Comparison of ENCODE assay signal across 8 mouse cellular contexts in genomic region chr6:85936508-85937465, GRCm38 (mm10). TPM values are rescaled to one million over a fixed set of nuclear protein-coding genes. Genes with fewer than 3 reads are reported as not detected.
DNase-seq lines count a peak whose midpoint lies in the region; ATAC-seq lines count a peak whose summit lies in the region.
"Not testable (repeated sequence)": the region's sequence is repeated elsewhere in the genome, so short reads cannot be mapped to it uniquely, and the experiment has no call there.

No protein-coding gene starts in this region.

- not testable (repeated sequence) for H3K27me3 ChIP-seq in forebrain, embryonic 13.5 days; liver, embryonic 16.5 days (ENCODE audit: control insufficient read depth, insufficient read depth, low read depth, low read length); neural tube, embryonic 12.5 days (replicated peaks)

- peak; percentile 96 for ATAC-seq in cerebellum, adult (ENCODE audit: insufficient number of reproducible peaks, low FRiP score, low TSS enrichment)
- ATAC-seq in forebrain, embryonic 13.5 days = peak; percentile 96
- ATAC-seq in liver, embryonic 16.5 days (ENCODE audit: low read depth) = peak; percentile 95
- peak; percentile 94 for ATAC-seq in neural tube, embryonic 12.5 days (ENCODE audit: low FRiP score, low read depth)

- peak overlapping the region; percentile 49 for H3K27ac ChIP-seq in forebrain, embryonic 13.5 days
- peak overlapping the region; percentile 82 for H3K27ac ChIP-seq in liver, embryonic 16.5 days (ENCODE audit: low read length)
- H3K27ac ChIP-seq in neural tube, embryonic 12.5 days = not testable (repeated sequence)

- H3K9me3 ChIP-seq in forebrain, embryonic 13.5 days (replicated peaks); liver, embryonic 16.5 days (replicated peaks; ENCODE audit: control insufficient read depth, low read length); neural tube, embryonic 12.5 days: not testable (repeated sequence)

- H3K36me3 ChIP-seq in forebrain, embryonic 13.5 days (ENCODE audit: poor library complexity, severe bottlenecking) = peaks cover 14% of the 10 kb centered on the region
- not testable (repeated sequence) for H3K36me3 ChIP-seq in liver, embryonic 16.5 days (ENCODE audit: control insufficient read depth, insufficient read depth)
- 0 out of 2 replicates have a peak, but pooled peaks cover 10% of the 10 kb centered on the region for H3K36me3 ChIP-seq in neural tube, embryonic 12.5 days

- H3K4me1 ChIP-seq in forebrain, embryonic 13.5 days; liver, embryonic 16.5 days (ENCODE audit: control insufficient read depth, low read depth, low read length); neural tube, embryonic 12.5 days: not testable (repeated sequence)

- H3K4me2 ChIP-seq in forebrain, embryonic 13.5 days = peak overlapping the region; percentile 61
- peak overlapping the region; percentile 78 for H3K4me2 ChIP-seq in liver, embryonic 16.5 days (ENCODE audit: low read depth, low read length)
- peak overlapping the region; percentile 55 for H3K4me2 ChIP-seq in neural tube, embryonic 12.5 days (replicated peaks)

- H3K9ac ChIP-seq in forebrain, embryonic 13.5 days = peak overlapping the region; percentile 59
- peak overlapping the region; percentile 69 for H3K9ac ChIP-seq in liver, embryonic 16.5 days (ENCODE audit: low read depth, low read length)
- peak overlapping the region; percentile 46 for H3K9ac ChIP-seq in neural tube, embryonic 12.5 days

- DNase-seq in ES-CJ7 (ENCODE audit: low read depth, low spot score) = peak; percentile 89
- peak; percentile 89 to 91 for DNase-seq in heart, postnatal 10 days
- peak; percentile 95 for DNase-seq in large intestine, adult 2 months (ENCODE audit: low read depth, low spot score)
- DNase-seq in telencephalon, adult 2 months (ENCODE audit: low read depth, low spot score) = peak; percentile 78

- peak overlapping the region; percentile 43 for H3K4me3 ChIP-seq in forebrain, embryonic 13.5 days
- peak overlapping the region; percentile 70 for H3K4me3 ChIP-seq in liver, embryonic 16.5 days (ENCODE audit: low read depth, low read length)
- peak overlapping the region; percentile 45 for H3K4me3 ChIP-seq in neural tube, embryonic 12.5 days

- WGBS in forebrain, embryonic 13.5 days = 2% methylated on average over 49 of the region's 50 CpGs
- under 1% methylated on average over 50 of the region's 50 CpGs for WGBS in large intestine, adult 2 months
- under 1% methylated on average over 50 of the region's 50 CpGs for WGBS in liver, embryonic 16.5 days (ENCODE audit: insufficient replicate concordance)
- WGBS in neural tube, embryonic 12.5 days = 2% methylated on average over 50 of the region's 50 CpGs

- intact Hi-C loops in heart, postnatal 10 days (cut with DNase I) = loop anchor here (1.0 to 10.0 kb wide), 3 partner anchors 25 to 428 kb away; partner anchors contain the start of genes Dusp11 and Fam136a

RNA-seq across cellular contexts. Expression of gene Nat8f1, which starts 21.3 kb away (rescaled TPM):
- polyA plus RNA-seq in forebrain, embryonic 13.5 days (2015; fragmentation: Nextera tagmentation; extraction: Ambion mirVana) = 9.2 and 10.8 TPM in 2 replicates
- total RNA-seq in heart, postnatal 10 days (2021) = 1 to 10 TPM; 1.4 to 2.1 TPM
- polyA plus RNA-seq in large intestine, adult 2 months (2012; rRNA removed) = 12.6 and 16.6 TPM in 2 replicates
- polyA plus RNA-seq in liver, embryonic 16.5 days (2015; fragmentation: Nextera tagmentation; extraction: Ambion mirVana) = 19.1 and 20.5 TPM in 2 replicates
- polyA plus RNA-seq in neural tube, embryonic 12.5 days (2016; fragmentation: Nextera tagmentation; extraction: Ambion mirVana) = 9.6 and 9.9 TPM in 2 replicates

RNA-seq across cellular contexts. Expression of gene Dusp11, which starts 24.7 kb away (rescaled TPM):
- polyA plus RNA-seq in forebrain, embryonic 13.5 days (2015; fragmentation: Nextera tagmentation; extraction: Ambion mirVana) = 36.9 and 43.5 TPM in 2 replicates
- 10 to 100 TPM; 56.9 to 64.3 TPM for total RNA-seq in heart, postnatal 10 days (2021)
- 16.7 and 30.3 TPM in 2 replicates for polyA plus RNA-seq in large intestine, adult 2 months (2012; rRNA removed)
- 20.7 and 28.1 TPM in 2 replicates for polyA plus RNA-seq in liver, embryonic 16.5 days (2015; fragmentation: Nextera tagmentation; extraction: Ambion mirVana)
- polyA plus RNA-seq in neural tube, embryonic 12.5 days (2016; fragmentation: Nextera tagmentation; extraction: Ambion mirVana) = 48.8 and 56.6 TPM in 2 replicates

RNA-seq across cellular contexts. Expression of gene Tprkb, which starts 25.1 kb away (rescaled TPM):
- polyA plus RNA-seq in forebrain, embryonic 13.5 days (2015; fragmentation: Nextera tagmentation; extraction: Ambion mirVana) = 42.5 and 47.6 TPM in 2 replicates
- total RNA-seq in heart, postnatal 10 days (2021) = 10 to 100 TPM; 12.2 to 13.4 TPM
- 13.8 and 21.7 TPM in 2 replicates for polyA plus RNA-seq in large intestine, adult 2 months (2012; rRNA removed)
- 17.2 and 19.1 TPM in 2 replicates for polyA plus RNA-seq in liver, embryonic 16.5 days (2015; fragmentation: Nextera tagmentation; extraction: Ambion mirVana)
- polyA plus RNA-seq in neural tube, embryonic 12.5 days (2016; fragmentation: Nextera tagmentation; extraction: Ambion mirVana) = 41.2 and 41.4 TPM in 2 replicates

RNA-seq across cellular contexts. Expression of gene Nat8f4, which starts 32.1 kb away (rescaled TPM):
- polyA plus RNA-seq in forebrain, embryonic 13.5 days (2015; fragmentation: Nextera tagmentation; extraction: Ambion mirVana) = 7.5 and 8.1 TPM in 2 replicates
- total RNA-seq in heart, postnatal 10 days (2021) = 1 to 10 TPM in 1 of 2 experiments, under 1 TPM in 1; 0.98 to 1.1 TPM
- polyA plus RNA-seq in large intestine, adult 2 months (2012; rRNA removed) = 30.1 and 54.5 TPM in 2 replicates
- polyA plus RNA-seq in liver, embryonic 16.5 days (2015; fragmentation: Nextera tagmentation; extraction: Ambion mirVana) = 1.7 and 2.0 TPM in 2 replicates
- 4.6 TPM in 2 replicates for polyA plus RNA-seq in neural tube, embryonic 12.5 days (2016; fragmentation: Nextera tagmentation; extraction: Ambion mirVana)
